Mouse (Mus musculus): ENCODE results near the gene 9130213A22Rik.

The 9130213A22Rik gene

DNA sequence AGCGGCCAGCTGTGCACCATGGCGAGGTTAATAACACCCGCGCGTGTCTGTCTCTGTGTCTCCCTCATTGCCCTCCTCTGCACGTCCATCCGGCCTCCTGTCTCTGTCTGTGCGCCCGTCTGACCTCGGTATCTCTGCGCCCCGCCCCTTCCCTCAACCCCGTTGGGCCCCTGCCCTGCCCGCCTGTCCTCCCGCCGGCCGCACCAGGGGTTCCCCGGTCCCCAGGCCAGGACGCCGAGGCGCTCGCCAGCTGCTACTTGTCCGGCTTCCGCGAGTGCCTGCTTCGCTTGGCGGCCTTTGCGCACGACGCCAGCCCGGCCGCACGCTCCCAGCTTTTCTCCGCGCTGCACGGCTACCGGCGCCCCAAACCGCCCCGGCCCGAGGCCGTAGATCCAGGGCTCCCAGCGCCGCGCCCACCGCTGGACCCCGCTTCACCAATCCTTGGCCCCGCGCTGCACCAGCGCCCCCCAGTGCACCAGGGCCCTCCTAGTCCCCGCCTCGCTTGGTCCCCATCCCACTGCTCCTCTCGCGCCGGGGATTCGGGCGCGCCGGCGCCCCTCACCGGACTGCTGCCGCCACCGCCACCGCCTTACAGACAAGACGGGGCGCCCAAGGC lies at the start of gene 9130213A22Rik:
Gene 9130213A22Rik (minus strand): TSS at position 254 of the 616 bp plus-strand sequence.
- DNase-seq = peak; percentile 88

- peak; percentile 44 for DNase-seq
Observed at GRCm38 (mm10) chr11:69171626-69172025, 49.2 kb upstream of the 9130213A22Rik start.

DNA sequence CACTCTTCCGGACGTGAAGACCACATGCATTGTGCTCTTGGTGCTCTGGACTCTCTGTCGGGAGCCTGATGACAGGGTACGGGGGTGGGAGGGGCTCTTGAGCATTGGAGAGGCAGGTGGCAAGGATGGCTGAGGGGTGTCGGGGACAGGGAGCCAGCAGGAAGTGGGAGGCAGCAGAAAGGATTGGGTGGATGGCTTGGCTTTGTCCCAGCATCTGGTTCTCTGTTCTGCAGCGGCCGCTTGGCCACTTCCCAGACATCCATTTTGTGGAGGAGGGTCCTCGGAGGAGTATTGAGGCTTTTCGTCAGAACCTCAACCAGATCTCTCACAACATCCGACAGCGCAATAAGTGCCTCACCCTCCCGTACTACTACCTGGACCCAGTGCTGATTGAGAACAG lies 46.9 kb upstream of the 9130213A22Rik start:
- no peak for DNase-seq

GRCm38 (mm10) chr11:69156800-69157199 lies 34.4 kb upstream of the 9130213A22Rik start, which contains the start of gene Alox12b:
TSS of gene Alox12b (plus strand) at chr11:69156989.
- DNase-seq = no peak

DNA sequence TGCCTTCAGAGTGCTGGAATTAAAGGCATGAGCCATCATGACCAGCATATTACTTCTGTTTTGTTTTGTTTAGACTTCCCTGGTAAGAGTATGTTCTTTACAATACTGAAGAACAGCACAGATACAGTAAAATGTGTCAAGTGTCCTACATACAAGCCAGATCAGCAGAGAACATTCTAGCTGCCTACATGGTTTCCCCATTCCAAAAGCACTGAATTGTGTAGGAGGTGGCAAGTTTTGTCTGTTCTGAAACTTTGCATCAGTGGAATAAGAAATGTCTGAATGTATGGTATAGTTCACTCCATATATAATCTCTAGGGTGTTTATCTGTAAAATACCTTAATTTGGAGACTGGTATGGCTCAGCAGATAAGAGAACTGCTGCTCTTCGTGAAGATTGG lies 33.0 kb upstream of the 9130213A22Rik start:
- no peak for DNase-seq

DNA sequence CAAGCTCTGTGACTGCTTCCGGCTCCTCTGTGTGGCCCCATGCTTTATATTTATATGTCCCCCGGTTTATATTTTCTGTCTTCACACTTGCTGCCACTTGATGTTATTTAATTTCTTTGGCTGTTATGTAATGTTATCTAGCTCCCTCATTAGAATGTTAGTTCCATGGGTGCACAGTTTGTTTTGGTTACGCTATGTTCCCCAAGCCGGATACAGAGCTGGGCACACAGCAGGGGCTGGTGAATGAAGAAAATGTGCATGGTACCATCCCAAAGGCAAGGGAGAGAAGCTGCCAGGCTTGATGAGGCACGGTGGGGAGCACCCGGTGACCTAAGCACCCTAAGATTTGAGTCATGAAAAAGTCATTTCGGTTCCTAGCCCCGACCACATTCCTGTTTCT lies 31.4 kb upstream of the 9130213A22Rik start:
- DNase-seq = no peak

DNA sequence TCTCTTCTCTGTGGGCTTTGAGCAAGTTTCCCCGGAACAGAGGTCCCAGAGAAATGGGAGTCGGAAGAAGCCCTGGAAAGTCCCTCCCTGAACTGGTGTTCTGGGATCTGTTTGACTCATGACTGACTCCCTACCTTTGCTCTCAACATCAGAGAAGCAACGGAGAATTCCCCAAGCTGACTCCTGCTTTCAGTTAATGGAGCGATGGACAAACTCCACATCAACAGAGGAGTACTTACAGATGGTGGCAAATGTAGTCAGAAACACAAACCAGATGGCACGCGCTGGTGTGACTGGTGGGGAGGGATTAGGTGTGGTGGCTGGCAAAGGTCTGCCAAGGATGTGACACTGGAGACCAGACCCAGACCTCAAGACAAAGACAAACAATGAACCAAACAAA lies 28.6 kb upstream of the 9130213A22Rik start:
- no peak for DNase-seq

DNA sequence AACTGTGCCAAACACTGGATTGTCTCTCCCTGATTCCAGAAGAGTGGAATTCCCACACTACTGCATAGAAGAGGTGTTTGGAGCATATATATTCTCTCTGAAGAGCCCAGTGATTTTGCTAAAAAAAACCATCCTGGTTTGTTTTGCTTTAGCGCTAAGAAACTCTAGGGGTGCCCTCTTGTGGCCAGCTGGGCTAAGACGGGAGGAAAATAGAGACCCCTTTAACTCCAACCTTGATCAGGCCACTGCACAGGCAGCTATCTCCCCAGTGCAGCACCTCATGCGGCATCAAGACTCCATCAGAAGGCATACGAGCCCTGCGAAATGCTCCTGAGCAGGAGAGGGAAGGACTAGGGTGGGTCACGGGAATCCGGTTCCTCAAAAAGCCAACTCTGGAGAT lies 28.1 kb upstream of the 9130213A22Rik start:
- peak; percentile 83 for DNase-seq

DNA sequence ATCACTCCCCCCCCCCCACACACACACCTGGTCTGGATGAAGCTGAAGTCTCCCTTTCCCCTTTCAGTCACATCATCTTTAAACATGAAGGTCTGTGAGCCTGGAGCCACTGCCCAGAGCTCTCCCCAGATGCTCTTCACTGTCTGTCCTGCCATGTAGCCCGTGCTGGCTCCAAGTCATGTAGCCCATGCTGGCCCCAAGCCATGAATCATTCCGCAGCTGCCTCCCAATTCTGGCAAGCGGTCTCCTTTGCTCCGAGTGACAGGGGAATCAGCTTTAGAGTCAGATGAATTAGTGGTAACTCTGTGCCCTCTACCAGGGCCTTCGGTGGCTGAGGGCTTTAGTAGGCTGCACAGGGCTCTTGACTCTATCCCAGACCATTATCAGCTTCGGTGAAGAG lies 27.3 kb upstream of the 9130213A22Rik start:
- no peak for DNase-seq

DNA sequence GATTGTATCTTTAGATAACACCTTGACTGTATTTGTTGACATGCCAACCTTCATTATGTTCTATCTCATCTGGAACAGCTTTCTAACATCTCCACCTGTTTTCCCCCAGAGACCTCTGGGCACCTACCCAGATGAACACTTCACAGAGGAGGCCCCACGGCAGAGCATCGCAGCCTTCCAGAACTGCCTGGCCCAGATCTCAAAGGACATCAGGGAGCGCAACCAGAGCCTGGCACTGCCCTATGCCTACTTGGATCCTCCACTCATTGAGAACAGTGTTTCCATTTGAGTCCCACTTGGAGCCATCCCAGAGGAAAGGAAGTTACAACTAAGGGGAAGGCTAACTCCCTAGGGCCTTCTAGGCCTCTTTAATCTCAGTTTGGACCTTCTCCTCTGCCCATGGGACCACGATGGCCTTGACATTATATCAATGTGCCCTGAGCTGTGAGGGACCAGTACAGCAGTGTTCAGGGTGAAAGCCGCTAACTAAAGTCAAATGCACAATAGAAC lies 26.1 kb upstream of the 9130213A22Rik start:
- DNase-seq = no peak

DNA sequence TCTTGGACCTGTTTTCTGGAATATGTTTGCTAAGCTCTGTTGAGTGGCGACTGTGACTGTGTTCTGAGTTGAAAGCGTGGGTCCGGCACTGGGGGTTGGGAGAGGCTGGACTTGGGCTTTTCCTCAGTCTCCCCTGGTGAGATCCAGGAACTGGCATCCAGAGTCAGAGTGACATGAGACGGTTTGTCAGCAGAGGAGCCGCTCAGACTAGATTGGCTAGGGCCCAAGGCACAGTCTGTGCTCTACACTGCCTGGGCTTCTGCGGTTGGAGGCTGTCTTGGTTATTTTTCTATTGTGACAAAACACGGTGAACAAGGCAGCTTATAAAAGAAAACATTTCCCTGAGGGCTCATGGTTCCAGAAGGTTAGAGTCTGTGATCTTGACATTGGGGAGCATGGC lies 25.2 kb upstream of the 9130213A22Rik start:
- no peak for DNase-seq

DNA sequence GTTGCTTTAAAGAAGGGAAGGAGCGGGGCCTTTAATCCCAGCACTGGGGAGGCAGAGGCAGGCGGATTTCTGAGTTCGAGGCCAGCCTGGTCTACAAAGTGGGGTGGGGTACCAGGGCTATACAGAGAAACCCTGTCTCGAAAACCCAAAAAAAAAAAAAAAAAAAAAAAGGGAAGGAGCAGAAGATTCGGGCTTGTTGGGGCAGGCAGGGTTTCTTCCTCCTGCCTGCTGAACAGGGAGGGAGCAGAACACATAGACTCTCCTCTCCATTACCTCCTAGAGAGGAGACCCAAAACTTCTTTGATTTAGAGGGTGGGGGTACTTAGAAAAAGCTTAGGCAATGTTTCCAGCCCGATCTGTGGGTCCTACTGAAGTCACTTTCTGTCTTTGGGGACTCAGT lies 13.0 kb upstream of the 9130213A22Rik start:
- no peak for DNase-seq

DNA sequence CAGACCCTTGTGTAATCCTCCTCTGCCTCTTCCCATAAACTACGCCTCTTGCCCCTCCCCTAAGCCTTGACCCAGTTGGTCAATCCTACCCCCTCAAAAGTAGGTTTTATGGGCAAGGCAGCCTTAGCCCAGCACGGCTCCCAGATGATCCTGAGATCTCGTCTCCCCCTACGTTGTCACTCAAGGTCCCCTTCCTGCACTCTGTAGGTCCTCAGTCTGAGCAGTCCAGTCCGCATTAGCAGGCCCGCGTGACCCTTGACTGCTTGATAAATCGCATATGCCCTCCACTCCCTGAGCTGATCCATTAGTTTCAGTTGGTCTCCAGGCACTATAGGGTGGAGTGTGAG lies 12.2 kb upstream of the 9130213A22Rik start:
- DNase-seq = no peak

DNA sequence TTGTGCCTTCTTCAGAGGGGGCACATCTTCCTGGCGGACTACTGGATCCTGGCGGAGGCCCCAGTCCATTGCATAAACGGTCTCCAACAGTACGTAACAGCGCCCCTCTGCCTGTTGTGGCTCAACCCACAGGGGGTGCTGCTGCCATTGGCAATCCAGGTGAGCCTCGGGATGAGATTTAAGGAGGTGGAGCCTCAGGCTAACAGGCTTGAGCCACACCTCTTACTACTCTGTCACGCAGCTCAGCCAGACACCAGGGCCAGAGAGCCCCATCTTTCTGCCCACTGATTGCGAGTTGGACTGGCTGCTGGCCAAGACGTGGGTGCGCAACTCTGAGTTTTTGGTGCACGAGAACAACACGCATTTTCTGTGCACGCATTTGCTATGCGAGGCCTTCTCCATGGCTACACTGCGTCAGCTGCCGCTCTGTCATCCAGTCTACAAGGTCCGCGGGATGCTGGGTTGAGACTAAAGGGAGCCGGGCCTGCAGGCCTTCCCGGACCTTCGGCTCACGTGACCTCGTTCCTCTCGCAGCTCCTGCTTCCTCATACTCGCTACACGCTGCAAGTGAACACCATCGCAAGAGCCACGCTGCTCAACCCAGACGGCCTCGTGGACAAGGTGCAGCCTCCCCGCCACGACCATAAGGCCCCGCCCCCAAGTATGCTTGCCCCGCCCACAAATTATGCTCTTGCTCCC lies 11.7 kb upstream of the 9130213A22Rik start:
- DNase-seq = peak; percentile 70

GRCm38 (mm10) chr11:69133566-69133922 lies 11.2 kb upstream of the 9130213A22Rik start:
- DNase-seq = no peak

GRCm38 (mm10) chr11:69128426-69129122 lies 6.2 kb upstream of the 9130213A22Rik start:
- no peak for DNase-seq

DNA sequence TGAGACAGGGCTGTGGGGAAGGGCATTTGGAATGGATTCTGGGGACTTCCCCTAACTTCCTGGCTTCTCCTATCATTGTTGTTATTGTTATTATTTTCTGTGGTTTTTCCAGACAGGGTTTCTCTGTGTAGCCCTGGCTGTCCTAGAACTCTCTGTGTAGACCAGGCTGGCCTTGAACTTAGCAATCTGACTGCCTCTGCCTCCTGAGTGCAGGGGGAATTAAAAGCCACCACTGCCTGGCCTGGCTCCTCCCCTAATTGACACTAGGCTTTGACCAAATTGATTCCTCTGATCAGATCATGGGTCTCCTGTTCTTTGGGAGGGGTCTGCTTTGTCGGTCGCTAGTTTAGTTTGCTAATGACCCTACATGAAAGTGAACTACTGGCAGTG lies 4.3 kb upstream of the 9130213A22Rik start:
- DNase-seq = no peak

DNA sequence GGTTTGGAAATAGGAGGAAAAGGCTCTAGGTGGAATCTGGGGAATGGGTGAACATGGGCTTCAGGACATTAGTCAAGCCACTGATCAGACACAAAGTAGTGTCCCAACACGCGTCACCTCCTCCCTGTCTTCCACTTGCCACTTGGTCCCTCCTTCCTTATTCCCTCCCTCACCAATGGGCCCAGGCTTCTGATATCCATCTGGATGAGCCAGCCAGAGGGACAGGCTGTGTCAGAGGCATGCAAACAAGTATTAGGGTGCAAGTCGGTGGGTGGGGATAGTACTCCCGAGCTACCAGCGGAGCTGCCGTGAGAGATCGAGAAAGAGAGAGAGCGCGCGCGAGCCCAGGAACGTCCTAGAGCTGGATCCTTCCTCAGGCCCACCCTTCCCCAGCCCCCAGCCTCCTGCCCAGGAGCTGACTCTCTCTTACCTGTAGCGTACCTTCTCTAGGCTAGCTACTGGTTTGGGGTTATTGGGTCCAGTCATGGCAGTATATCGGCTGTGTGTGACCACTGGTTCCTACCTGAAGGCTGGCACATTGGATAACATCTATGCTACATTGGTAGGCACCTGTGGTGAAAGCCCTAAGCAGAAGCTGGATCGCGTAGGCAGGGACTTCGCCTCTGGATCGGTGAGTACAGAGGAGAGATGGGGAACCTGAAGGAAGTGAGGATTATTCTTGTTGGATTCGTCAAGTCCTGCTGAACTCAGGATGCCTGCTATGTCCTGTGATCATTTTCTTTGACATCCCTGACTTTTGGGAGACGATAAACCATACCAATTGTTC lies 3.7 kb upstream of the 9130213A22Rik start:
- peak; percentile 30 for DNase-seq

DNA sequence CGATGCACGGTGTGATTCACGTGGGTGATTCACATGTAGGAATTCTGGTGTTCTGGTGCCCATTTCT lies 3.3 kb upstream of the 9130213A22Rik start, which contains the start of gene Aloxe3:
Gene Aloxe3 (plus strand): TSS at position 45 of the 67 bp plus-strand sequence.
- no peak for DNase-seq

DNA sequence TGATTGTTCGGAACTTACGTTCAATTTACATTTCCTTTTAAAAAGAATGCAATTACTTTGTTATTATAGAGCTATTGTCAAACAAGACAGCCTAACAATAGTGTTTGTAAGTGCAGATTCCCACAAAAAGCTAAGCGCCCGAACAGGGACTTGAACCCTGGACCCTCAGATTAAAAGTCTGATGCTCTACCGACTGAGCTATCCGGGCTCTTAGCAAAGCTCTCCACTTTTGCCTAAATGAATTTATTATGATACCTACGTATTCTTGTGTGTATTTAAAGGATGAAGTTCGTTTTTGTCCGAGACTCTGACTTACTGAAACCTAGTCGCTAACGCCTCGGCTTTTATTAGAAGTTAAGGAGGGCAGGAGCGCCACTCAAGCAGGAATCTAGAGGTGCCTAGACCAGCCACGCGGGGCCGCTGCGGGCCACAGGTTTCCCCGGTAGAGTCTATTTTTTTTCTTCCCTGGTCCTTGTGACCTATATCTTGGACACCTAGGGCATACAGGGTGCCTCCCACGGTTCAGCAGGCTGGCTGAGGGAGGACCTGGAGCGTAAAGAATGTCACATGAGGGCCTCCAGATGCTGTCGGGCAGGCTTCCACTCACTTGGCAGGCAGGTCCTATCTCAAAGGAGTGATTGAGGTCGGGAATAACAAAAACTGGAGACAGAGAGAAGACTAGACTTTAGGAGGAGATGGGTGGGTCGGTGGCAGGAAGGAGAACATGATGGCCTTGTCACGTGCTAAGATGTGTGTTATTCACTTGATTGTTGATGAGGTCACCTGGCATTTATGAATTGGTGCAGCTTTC lies 2.9 kb upstream of the 9130213A22Rik start:
- DNase-seq = peak; percentile 83

DNA sequence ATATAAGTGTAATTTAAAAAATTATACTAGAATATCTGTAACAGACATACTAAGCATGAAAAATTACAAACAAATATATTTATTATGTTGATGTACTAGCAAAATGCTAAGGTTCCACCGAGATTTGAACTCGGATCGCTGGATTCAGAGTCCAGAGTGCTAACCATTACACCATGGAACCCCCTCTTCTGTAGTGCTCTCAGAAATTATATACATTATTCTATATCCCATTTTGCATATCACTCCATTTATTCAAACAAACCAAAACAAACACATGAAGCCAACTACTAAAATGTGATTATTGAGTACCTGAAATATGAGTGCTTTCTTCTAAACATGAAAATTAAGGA lies 2.1 kb upstream of the 9130213A22Rik start:
- DNase-seq = peak; percentile 75

DNA sequence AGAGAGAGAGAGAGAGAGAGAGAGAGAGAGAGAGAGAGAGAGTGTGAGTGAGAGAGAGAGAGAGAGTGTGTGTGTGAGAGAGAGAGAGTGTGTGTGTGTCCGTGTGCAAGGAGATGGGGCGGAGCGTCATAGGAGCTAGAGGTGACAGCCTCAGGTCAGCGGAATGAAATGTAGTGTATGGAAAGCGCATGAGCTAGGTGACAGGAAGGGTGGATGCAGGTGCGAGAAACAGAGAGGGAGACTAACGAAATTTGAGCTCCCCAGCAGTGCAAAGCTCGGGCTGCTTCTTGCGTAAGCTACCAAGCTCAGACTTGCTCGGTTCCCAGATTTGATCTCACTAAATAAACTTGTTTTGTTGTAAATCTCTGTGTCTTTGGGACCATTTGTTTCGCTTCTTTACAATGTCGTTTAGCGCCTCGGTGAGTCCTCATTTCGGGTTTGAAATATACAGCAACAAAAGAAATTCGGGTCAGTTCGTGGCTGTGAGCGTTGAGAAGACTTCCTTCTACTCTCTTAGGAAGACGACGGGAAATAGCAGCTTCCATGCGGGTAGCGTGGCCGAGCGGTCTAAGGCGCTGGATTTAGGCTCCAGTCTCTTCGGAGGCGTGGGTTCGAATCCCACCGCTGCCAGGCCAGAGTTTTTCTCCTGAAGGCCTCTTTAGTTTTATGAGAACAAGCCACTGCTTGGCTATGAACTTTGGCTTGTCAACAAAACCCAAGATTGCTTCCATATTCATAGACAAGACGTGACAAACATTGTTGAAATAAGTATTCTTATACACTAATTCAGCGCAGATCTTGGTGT lies 1.5 kb upstream of the 9130213A22Rik start:
- DNase-seq = peak; percentile 84
